Mouse (Mus musculus): ENCODE measurements around the gene 4930539E08Rik.

4930539E08Rik gene

DNA sequence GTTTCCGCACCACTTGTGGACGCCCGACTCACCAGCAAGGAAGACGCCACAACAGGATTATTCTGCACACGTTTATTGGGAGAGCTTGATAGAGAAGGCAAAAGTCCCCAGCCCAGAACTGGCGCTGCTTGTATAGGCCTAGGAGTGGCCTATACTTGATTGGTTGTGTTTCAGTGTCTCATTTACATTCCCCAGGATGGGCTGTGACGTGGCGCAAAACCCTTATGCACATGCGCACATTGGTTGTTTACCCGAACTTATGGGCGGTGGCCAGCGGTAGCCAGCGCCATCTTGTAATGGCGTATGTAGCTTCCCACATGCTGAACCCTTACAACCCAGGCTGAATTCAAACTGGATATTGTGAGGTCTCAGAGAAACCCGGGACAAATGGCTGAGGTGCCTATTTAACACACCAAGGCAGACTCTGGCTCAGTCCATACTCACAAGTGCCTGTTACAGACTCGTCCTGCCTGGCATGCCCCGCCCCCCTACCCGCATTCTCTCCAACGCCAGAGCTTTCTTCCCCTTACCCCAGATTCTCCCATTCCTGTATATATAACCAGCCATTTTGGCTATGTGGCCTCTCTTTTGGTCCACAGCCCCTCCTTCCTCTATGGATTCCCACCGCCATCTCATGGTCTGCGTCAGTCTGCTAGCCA lies 19.8 kb downstream of the 4930539E08Rik start:
- DNase-seq (ENCODE audit: low spot score): no peak

DNA sequence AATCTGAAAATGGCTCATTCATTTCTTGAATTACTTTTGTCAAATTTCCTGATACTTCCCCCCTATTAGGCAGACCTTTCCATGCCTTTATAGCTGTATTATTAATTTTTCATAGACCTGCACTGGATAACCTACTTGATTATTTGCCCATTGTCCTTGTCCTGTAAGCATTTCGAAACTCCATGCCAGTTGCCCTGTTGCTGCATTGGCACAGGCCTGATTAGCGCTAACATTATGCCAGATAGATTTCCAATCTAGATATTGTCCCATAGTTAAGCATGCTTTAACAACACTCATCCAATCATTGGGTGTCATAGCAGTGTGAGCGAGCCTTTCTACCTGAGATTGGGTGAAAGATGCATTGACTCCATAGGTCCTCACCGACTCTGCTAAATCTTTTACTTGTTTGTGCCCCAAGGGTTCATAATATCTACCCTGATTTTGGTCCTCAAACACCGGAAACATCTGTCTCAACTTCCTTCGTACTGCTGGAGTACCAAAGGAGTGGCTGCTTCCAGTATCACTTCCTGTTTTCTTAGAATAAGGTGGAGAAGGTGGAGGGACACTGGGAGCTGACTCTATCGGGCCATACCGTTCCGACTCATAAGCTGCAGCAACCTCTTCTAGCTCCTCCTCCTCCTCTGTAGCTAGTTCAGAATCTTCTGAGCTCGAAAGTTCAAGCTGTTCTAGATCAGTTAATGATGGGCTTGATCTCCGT lies 20.9 kb downstream of the 4930539E08Rik start:
- DNase-seq (ENCODE audit: low spot score): no peak

DNA sequence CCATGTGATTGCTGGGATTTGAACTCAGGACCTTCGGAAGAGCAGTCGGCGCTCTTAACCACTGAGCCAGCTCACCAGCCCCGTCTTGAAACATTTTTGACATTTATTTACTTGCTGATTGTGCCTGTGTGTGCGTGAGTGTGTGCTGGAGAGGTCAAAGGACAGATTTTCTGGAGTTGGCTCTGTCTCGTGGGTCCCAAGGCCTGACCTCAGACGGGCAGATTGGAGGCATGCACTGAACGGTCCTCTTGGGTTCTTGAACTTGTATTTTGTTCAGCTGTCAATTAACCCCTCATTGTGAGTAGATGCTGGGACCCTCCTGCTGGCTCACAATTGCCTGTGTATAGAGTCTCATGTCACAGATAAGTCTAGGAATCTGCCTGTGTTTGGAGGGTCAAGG lies 28.9 kb downstream of the 4930539E08Rik start:
- no peak for DNase-seq (ENCODE audit: low spot score)

DNA sequence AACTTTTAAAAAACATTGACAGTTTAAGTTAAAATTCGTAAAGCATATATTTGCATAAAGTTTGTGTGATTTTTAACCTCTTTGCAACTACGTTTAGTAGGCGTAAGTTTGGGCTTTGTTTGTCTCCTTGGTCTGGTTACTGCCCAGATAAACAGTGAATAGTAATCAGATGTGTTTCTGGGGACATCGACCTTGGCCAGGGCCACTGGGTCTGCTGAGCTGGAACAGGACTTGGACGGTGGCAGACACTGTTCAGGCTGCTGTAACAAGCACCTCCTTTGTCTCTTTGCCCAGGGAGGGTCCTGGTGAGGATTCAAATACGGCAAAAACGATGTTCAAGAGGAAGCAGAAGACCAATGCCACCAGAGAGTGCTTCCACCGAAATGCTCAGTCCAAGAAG lies 29.9 kb downstream of the 4930539E08Rik start:
- no peak for DNase-seq (ENCODE audit: low spot score)

DNA sequence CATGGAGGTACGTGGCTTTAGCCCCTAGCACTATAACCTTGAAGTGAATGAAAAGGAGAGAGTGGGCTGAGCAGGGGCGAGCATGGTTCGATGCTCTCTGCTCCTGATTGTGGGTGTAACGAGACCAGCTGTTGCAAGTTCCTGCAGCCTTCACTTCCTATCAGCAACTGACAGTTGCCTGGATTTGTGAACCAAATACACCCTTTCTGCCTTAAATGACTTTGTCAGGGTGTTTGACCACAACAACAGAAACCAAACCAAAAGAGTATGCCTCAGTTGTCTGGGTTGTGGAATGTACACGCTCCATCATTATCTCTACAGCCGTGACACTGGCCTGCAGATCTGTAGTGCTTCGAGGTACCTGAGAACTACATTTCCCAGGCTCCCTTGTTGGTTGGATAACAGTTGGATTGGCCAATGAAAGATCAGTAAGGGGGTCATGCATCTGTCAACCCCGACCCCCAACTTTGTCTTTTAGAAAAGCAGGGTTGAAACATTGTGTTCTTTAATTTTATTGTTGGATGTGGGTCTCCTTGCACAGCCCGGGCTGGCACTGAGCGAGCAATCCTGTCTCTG lies 31.1 kb downstream of the 4930539E08Rik start:
- DNase-seq (ENCODE audit: low spot score): no peak

DNA sequence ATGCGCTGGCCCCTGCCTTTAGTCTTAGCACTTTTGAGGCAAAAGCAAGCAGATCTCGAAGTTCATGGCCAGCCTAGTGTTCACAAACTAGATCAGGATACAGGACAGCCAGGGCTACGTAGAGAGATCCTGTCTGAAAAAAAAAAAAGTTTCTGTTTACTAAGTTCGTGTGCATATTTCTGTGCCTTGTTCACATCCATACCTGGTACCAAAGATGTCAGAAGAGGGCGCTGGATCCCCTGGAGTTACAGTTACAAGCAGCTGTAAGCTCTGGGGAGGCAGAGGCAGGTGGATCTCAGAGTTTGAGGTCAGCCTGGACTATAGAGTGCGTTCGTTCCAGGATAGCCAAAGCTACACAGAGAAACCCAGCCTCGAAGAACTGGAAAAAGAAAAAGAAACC lies 32.3 kb downstream of the 4930539E08Rik start:
- no peak for DNase-seq (ENCODE audit: low spot score)

DNA sequence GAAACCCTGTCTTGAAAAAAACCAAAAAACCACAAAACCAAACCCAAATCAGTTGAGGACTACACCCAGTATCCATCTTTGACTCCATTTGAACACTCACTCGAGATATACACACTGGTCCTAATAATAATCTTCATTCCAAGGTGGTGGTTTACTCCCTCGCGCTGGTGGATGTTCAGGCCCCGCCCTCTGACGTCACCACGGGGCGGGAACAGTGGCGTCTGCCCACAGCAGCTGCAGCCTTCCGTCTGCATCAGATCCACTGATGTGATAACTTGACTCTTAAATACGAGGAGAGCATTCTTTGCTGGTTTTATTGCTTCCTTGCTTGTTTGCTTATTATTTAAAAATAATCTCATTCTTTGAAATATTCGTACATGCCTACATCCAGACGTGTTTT lies 32.8 kb downstream of the 4930539E08Rik start:
- no peak for DNase-seq (ENCODE audit: low spot score)

DNA sequence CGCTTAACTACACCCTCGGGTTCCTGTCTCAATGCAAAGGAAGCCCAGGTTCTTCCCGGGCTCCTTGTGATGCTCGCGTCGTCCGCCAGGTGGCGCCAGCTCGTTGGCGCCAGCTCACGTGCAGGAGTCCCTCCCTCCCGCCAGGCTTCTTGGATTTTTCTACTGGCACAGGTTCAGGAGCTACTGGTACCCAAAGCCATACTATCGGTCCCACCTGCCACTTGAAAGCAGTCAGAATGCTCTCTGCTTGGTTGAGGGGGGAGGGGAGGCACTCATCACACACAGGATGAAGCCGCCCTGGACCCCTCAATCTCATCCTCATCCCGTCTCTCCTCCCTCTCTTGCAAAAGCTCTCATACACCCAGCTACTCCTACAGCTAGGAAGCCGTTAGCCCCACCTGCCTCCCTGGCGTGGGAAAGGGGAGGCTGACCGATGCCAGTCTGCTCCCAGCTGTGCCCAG lies 35.2 kb downstream of the 4930539E08Rik start:
- peak; percentile 49 for DNase-seq (ENCODE audit: low spot score)

DNA sequence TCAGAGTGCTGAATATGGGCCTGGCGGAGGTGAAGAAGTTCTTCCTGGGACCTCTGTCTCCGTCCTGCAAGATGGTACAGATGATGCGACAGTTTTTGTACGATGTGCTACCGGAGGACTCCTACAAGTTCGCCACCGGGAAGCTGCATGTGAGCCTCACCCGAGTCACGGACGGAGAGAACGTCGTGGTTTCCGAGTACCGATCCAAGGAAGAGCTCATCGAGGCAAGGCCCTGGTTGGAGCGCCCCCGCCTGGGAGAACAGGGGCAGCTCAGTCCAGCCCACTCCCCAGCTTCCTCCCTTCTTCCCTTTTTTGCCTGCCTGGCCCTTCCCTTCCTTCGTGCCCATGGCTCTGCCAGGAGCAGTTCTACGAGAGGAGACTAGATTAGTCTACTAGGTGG lies 38.3 kb downstream of the 4930539E08Rik start:
- DNase-seq (ENCODE audit: low spot score): no peak

DNA sequence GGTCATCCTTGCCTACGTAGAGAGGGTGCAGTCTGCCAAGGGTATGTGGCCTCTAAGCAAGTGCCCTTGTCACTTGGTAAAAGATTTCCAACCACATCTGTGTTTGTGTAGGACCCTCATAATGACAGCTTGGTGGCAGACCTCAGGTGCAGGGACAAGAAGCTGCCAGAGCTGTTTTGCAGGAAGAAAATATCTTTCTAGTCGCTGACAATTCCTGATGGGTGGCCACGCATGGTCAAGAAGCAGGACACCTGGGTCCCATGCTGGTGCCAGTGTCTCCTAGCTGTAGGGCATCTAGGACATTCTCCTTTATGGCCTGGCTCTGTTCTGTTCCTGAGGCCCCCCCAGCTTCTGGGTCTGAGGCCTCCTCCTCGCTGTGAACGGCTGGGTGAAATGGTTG lies 38.8 kb downstream of the 4930539E08Rik start:
- DNase-seq (ENCODE audit: low spot score): no peak

DNA sequence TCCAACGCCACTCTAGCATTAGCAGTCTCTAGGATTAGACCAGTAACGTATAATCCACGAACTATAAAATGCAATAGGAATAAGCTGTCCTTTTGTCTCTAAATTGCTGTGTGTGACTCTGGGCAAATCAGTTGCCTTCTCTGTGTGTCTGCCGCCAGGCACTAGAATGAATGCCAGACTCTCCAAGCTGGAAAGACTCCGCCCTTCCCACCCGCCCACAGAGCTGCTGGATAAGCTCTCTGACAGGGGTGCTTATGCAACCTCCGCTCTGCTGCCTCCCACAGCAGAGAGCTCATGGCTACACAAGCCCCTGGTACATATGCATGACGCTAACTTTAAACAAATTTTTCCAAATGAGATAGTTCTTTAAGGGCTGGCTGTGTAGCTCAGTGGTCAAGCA lies 39.8 kb downstream of the 4930539E08Rik start:
- no peak for DNase-seq (ENCODE audit: low spot score)

DNA sequence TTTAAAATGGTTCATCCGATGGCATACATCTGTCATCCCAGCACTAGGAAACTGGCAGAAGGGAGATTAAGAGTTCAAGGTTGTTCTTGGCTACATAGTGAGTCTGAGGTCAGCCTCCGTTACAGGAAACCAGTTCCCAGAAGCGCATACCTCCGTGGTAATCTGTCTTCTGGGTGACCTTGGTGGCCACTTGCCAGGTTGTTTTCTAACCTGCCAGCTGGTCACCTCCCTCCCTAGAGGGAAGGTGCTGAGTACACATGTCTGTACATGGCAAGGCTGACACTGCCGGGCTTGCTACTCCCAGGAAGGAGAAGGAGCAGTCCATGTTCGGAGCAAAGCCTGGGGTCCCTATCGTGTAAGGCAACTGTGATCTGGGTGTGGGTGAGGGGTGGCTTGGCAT lies 40.3 kb downstream of the 4930539E08Rik start:
- DNase-seq (ENCODE audit: low spot score): no peak

DNA sequence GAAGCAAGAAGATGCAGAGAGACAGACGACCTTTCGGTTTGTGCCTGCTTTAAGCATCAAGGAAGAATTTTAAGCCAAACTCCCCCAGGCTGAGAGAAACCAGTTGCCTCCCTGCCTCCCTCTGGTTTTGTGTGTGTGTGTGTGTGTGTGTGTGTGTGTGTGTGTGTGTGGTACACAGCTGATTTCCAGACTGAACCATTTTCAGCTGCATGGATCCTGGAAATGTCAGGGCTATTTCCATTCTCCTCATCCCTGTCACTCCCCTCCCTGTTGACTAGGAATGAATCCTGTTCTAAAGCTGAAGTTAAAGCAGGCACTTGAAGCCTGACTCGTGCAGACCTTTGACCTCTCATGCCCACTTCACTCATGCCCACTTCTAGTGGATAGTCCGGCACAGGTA lies 40.9 kb downstream of the 4930539E08Rik start:
- no peak for DNase-seq (ENCODE audit: low spot score)

DNA sequence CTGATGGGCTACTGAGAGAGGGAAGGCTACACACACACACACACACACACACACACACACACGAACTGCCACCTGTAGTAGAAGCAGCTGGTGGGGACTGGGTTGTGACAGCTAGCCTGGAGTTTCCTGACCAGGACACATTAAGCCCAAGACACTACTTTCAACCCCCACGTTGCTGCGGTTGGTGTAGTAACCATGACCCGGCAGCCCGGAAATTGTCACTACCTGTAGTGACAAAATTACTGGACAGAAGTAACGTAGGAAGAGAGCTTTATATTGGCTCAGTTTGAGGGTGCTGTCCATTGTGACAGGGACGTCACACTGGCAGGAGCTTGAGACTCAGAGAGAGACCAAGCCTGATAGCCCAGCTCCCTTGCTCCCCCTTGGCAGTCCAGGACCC lies 42.8 kb downstream of the 4930539E08Rik start:
- no peak for DNase-seq (ENCODE audit: low spot score)

DNA sequence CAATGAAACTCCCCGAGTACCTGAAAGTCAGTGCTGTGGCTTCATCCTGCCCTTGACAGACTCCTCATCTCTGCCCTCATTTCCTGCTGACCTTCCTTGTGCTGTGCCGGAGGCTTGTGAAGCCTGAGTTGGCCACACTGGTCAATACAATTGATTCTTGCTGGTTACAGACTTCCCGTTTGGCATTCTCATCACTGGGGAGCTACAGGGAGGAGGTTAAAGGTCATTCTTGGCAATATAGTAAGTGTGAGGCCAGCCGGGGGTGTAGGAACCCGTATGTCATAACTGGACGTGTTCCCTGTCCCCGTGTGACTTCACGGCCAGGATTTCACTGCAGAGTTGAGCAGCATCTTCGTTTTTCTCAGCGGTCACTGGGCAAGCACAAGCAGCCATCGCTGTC lies 43.3 kb downstream of the 4930539E08Rik start:
- DNase-seq (ENCODE audit: low spot score): no peak

DNA sequence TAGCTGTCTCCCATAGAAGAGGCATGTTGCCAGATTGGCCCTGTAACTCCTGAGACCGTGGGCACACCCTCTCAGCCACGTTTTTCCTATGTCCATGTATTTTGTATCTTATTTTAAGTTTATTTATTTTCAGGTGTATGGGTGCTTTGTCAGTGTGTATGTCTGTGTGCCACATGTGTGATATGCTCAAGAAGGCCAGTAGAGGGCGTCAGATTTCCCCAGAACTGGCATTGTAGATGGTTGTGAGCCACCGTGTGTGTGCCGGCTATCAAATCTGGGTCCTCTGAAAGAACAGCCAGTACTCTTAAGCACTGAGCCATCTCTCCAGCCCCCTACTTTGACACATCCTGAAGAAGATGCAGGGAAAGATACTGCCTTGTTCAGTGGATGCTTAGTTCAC lies 44.7 kb downstream of the 4930539E08Rik start:
- DNase-seq (ENCODE audit: low spot score): no peak

DNA sequence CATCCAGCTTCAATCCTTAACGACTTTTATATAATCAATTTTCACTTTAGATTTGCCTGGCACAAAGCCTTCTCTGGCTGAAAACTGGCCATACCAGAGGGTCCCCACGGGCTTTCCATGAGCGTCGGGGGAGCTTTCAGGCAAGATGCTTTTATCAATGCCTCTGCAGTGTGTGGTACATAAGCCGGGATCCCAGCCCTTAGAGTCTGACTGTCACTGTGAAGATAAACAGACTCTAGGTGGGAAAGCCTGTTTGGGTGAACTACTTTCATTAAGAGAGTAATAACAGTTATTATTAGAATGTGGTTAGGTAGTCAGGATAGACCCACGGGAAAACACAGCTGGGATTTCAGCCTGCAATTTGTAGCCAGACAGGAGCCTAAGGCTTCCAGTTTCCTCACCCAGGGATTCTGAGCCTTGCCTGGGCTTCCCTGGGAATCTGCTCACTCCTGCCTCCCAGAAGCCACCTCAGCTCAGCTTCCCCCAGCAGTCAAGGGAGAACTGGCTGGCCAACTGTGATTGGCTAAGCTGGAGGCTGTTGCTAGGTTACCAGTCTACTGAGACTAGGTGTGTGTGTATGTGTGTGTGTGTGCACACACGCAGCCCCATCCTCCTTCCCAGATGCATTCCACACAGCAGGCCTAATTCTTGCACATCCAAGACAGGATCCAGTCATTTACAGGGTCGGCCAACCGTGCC lies 45.6 kb downstream of the 4930539E08Rik start:
- no peak for DNase-seq (ENCODE audit: low spot score)

DNA sequence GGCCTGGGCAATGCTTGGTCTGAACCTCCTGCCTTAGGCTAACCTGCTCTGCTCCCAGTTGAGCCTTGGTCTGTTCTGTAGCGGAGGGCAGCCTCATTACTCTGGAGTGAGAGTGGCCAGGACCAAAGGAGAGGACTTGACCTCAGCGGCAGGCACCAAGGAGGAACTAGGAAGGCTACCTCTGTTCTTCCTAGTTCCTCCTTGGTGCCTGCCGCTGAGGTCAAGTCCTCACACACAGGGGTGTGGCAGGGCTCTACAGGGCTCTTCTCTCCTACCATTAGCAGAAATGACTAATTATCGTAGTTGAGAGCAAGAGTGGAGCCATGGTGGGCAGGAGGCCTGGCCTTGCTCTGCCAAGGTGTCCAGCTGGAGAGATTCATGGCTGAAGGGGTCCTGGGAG lies 47.7 kb downstream of the 4930539E08Rik start:
- no peak for DNase-seq (ENCODE audit: low spot score)

DNA sequence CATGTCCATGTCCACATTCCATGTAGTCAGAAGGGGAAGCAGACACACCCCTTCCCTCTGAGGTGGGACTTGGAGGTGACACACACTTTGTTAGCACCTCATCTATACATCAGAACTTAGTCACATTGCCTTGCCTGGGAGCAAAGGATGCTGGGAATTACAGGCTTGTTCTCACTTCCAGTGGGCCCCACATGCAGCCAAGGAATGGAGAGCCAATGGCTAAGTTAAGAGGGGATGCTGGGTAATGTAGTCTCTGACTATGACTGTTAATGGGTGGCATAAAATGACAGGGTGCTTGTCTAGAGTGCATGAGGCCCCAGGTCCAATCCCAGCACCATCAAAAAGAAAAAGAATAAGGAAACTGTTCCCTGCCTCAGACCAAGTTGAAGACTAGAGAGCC lies 48.2 kb downstream of the 4930539E08Rik start:
- no peak for DNase-seq (ENCODE audit: low spot score)

DNA sequence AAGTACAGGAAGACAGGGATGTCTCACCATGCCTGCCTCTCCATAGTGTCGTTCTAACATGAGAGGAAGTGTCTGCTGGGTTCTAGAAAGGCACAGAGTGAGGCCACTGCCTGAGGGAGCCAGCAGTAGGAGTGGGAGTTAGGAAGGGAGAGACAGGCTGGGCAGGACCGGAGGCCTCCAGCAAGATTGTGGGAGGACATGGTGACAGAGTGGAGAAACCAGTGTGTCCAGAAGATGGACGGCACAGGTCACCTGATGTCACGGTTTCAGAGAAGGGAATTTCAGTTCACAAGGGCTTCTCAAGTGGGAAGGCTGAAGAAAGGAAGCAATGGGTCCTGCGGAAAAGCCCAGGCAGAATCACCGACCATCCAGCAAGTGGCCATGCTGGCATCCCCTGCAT lies 50.7 kb downstream of the 4930539E08Rik start:
- no peak for DNase-seq (ENCODE audit: low spot score)

DNA sequence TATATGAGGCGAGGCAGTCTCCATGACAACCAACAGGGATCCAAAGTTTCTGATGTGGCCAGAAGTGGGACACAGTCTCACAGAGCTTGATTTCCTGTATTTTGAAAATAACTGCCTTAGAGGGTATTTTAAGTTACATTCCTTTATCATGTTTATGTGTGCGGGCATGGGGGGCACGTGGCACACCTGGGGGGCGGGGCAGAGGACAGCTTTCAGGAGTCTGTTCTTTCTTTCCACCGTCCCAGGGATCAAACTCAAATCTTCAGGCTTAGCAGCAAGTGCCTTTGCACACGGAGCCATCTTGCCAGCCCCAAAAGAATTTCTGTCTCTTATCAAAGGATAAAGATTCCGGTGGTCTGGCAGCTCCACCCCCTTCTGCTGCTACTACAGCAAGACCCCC lies 51.2 kb downstream of the 4930539E08Rik start:
- no peak for DNase-seq (ENCODE audit: low spot score)

DNA sequence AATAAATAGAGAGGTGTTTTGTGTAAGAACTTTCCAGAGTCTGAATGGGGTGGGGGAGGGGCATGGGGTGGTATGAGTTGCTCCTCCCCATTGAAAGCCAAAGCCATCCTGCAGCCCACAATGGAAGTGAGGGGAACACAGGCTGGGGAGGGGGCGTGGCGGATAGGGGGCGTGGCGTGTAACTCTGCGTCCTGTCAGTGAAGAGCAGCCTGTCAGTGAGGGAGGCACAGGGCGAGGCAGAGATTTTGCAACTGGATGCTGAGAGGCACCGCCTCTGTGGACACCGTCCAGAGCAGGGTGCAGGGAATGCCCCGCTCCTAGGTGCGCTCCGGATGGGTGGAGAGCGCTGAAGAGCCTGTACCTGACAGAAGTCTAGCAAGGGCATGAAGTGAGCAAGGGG lies 56.9 kb downstream of the 4930539E08Rik start, which contains the start of gene Pnpla1:
Gene Pnpla1 (plus strand): TSS at position 207 of the 400 bp plus-strand sequence.
- no peak for DNase-seq (ENCODE audit: low spot score)

DNA sequence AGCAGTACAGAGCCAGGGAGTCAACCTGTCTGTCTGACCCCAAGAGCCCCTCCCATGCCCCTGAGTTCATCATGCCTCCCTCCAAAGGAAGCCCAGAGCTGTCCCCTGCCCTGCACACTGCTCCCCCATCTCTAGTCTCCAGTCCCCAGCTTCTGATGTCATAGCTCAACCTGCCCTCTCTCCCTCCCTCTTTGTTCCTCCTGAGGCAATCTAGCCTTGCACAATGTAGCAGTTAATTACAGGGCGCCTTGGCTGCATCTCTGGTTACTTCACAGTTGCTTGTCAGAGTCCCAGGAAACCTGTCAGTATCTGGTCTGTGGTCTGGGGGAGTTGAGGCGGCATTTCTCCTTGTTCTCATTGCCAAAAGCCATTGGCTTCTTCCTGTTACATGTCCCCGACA lies 59.1 kb downstream of the 4930539E08Rik start:
- no peak for DNase-seq (ENCODE audit: low spot score)
